Mouse (Mus musculus) G1E (cell line): ENCODE data around the gene Med27. TPM values are rescaled to one million over a fixed set of nuclear protein-coding genes. Genes with fewer than 3 reads are reported as not detected.

Experiments
- ATAC-seq: 2 replicates; pipeline ENCODE4 v1.8.0; 2016; ENCODE audit warnings: mild to moderate bottlenecking; ENCODE audit not compliant: insufficient number of reproducible peaks, poor library complexity, low FRiP score, severe bottlenecking; ENCODE audit errors: extremely low read depth
- DNase-seq: peaks from one replicate; pipeline ENCODE4 v3.0.0; 2012; ENCODE audit warnings: low spot score
- H3K27me3 ChIP-seq: 2 replicates; pipeline ENCODE4 v1.6.1; 2012; ENCODE audit warnings: mild to moderate bottlenecking, low read length, inconsistent platforms; ENCODE audit not compliant: insufficient read depth
- H3K36me3 ChIP-seq: replicated peaks from 2 replicates; pipeline ENCODE3; 2012; ENCODE audit warnings: mild to moderate bottlenecking, inconsistent platforms
- H3K4me1 ChIP-seq: 2 replicates; pipeline ENCODE4 v1.6.1; 2012; ENCODE audit warnings: low read depth, low read length, inconsistent platforms, mixed read lengths; ENCODE audit not compliant: insufficient read depth
- H3K4me3 ChIP-seq: 2 replicates; pipeline ENCODE4 v1.5.1; 2012; ENCODE audit warnings: low read depth, mild to moderate bottlenecking, inconsistent platforms, low read length, moderate library complexity, mixed read lengths
- H3K9me3 ChIP-seq: replicated peaks from 2 replicates; pipeline ENCODE4 v1.6.1; 2012; ENCODE audit warnings: inconsistent platforms
- CTCF ChIP-seq: IDR thresholded peaks from 2 replicates; pipeline ENCODE4 v1.5.1; 2012; ENCODE audit warnings: low read depth, low read length, inconsistent platforms, mixed read lengths
- GATA1 ChIP-seq: IDR thresholded peaks from 2 replicates; pipeline ENCODE4 v1.6.1; 2012; ENCODE audit warnings: borderline replicate concordance, low read length, inconsistent platforms, mixed read lengths
- GATA2 ChIP-seq: IDR thresholded peaks from 2 replicates; pipeline ENCODE4 v1.6.1; 2012; ENCODE audit warnings: low read depth, low read length, inconsistent platforms, borderline replicate concordance
- POLR2AphosphoS5 ChIP-seq: IDR thresholded peaks from 2 replicates; pipeline ENCODE4 v1.6.1; 2012; ENCODE audit warnings: low read depth, low read length, inconsistent platforms; ENCODE audit not compliant: insufficient replicate concordance
- TAL1 ChIP-seq: conservative IDR thresholded peaks from 2 replicates; pipeline ENCODE4 v1.6.1; 2012; ENCODE audit warnings: low read depth, low read length, inconsistent platforms, mixed read lengths
- polyA plus RNA-seq: library from polyadenylated mRNA; stranded (reverse); fragments of >175 nt; gene quantifications from 2 replicates; pipeline ENCODE4 v1.2.3, GENCODE M21; 2012
- total RNA-seq, 2 experiments: library from RNA; stranded (forward) in 1 of 2; stranded (reverse) in 1 of 2; fragments of 200-1000 nt in 1 of 2; fragments of >200 nt in 1 of 2; fragmentation: Nextera tagmentation in 1 of 2; gene quantifications; 2 replicates each; pipeline ENCODE4 v1.2.3; 2014 to 2017

The Med27 gene
- total and polyA plus RNA-seq, 3 experiments: 23.4 to 95.0 (median 58.1) TPM

- H3K36me3 ChIP-seq: peaks cover 43% of the 10 kb centered on the region
- peaks cover 53% of the 10 kb centered on the region for H3K4me1 ChIP-seq
- DNase-seq (peak; percentile 20), ATAC-seq (0 out of 2 replicates have a peak, but pooled peaks have one; percentile 34)
- no peaks in the 10 kb centered on the region for H3K27me3 ChIP-seq
- peak overlapping the region; percentile 27; the same call in 1 of the 2 replicates for H3K4me3 ChIP-seq
- H3K9me3 ChIP-seq: peaks cover 2% of the 10 kb centered on the region; the same call in 1 of the 2 replicates
- TF ChIP-seq GATA1 (no peak), TAL1 (0 out of 2 replicates have a peak, but pooled peaks have one; percentile 12)
These were observed 110.2 kb downstream of the Med27 start for GRCm38 (mm10) chr2:29456631-29457320.

DNA sequence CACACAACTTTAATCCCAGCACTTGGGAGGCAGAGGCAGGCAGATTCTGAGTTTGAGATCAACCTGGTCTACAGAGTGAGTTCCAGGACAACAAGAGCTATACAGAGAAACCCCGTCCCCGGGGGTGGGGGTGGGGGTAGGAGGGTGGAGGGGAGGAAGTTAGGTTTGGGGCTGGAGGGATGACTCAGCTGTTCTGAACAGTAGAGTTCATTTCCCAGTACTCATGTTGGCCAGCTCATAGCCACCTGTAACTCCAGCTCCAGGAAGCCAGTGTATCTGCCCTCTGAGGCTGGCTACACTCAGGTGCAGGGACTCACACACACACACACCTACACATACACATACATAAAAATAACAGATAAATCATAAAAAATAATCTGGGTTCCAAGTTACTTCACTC lies 111.1 kb downstream of the Med27 start:
- DNase-seq (peak; percentile 59), ATAC-seq (peak; percentile 45; the same call in 1 of the 2 replicates)
- Histone ChIP-seq H3K4me3 (no peak overlapping the region; the same call in 1 of the 2 replicates), H3K27me3 (no peaks in the 10 kb centered on the region), H3K9me3 (peaks cover 4% of the 10 kb centered on the region; the same call in 1 of the 2 replicates), H3K36me3 (peaks cover 46% of the 10 kb centered on the region), H3K4me1 (peaks cover 53% of the 10 kb centered on the region)
- no peak for TF ChIP-seq CTCF
- TF ChIP-seq GATA2: no peak
- no peak for TF ChIP-seq TAL1
- no peak for TF ChIP-seq POLR2AphosphoS5
- no peak for TF ChIP-seq GATA1

DNA sequence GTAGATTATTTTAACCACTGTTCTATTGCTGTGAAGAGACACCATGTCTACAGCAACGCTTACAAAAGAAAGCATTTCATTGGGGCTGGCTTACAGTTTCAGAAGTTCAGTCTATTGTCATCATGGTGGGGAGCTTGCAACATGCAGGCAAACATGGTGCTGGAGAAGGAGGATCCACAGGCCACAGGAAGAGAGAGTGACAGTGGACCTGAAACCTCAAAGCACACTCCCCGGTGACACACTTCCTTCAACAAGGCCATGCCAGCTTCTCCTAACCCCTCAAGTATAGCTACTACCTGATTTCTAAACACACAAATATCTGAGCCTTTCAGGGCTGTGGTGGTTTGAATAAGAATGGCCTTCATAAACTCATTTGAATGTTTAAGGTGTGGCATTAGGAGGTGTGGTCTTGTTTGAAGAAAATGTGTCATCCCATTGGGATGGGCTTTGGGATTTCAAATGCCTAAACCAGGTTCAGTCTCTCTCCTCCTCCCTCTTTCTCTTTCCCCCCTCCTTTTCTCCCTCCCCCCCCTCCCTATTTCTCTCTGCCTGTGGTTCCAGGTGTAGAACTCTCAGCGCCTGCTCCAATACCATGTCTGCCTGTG lies 111.8 kb downstream of the Med27 start:
- peaks cover 53% of the 10 kb centered on the region for H3K4me1 ChIP-seq
- DNase-seq: no peak

GRCm38 (mm10) chr2:29459648-29460047 lies 113.0 kb downstream of the Med27 start:
- H3K9me3 ChIP-seq: peaks cover 4% of the 10 kb centered on the region; the same call in 1 of the 2 replicates
- H3K4me1 ChIP-seq: peaks cover 46% of the 10 kb centered on the region
- DNase-seq: no peak
- no peak overlapping the region for H3K4me3 ChIP-seq
- TF ChIP-seq GATA1: no peak
- TF ChIP-seq TAL1: no peak
- TF ChIP-seq GATA2: no peak
- no peak for TF ChIP-seq POLR2AphosphoS5
- TF ChIP-seq CTCF: no peak
- no peaks in the 10 kb centered on the region for H3K27me3 ChIP-seq
- peaks cover 41% of the 10 kb centered on the region for H3K36me3 ChIP-seq
- no peak for ATAC-seq

More for the DNA sequence above, 111.8 kb downstream of the Med27 start:
- peaks cover 4% of the 10 kb centered on the region; the same call in 1 of the 2 replicates for H3K9me3 ChIP-seq
- H3K27me3 ChIP-seq: no peaks in the 10 kb centered on the region
- ATAC-seq: no peak
- no peak for TF ChIP-seq TAL1
- no peak for TF ChIP-seq GATA1
- TF ChIP-seq GATA2: no peak
- no peak for TF ChIP-seq CTCF
- no peak for TF ChIP-seq POLR2AphosphoS5
- peaks cover 52% of the 10 kb centered on the region for H3K36me3 ChIP-seq
- H3K4me3 ChIP-seq: no peak overlapping the region

- ATAC-seq: no peak
- DNase-seq: no peak
- peaks cover 39% of the 10 kb centered on the region for H3K36me3 ChIP-seq
- TF ChIP-seq GATA1 (no peak), GATA2 (no peak), TAL1 (no peak), POLR2AphosphoS5 (no peak), CTCF (no peak)
- H3K9me3 ChIP-seq: peaks cover 4% of the 10 kb centered on the region; the same call in 1 of the 2 replicates
- no peaks in the 10 kb centered on the region for H3K27me3 ChIP-seq
- peaks cover 36% of the 10 kb centered on the region for H3K4me1 ChIP-seq
- no peak overlapping the region for H3K4me3 ChIP-seq
These were observed 115.2 kb downstream of the Med27 start for GRCm38 (mm10) chr2:29461841-29462240.

- H3K36me3 ChIP-seq: peaks cover 39% of the 10 kb centered on the region
- no peak for TF ChIP-seq CTCF
- TF ChIP-seq TAL1: no peak
- no peak for TF ChIP-seq POLR2AphosphoS5
- no peak for TF ChIP-seq GATA1
- DNase-seq: no peak
- H3K27me3 ChIP-seq: no peaks in the 10 kb centered on the region
- peaks cover 4% of the 10 kb centered on the region; the same call in 1 of the 2 replicates for H3K9me3 ChIP-seq
- peaks cover 24% of the 10 kb centered on the region for H3K4me1 ChIP-seq
- no peak overlapping the region for H3K4me3 ChIP-seq
- no peak for ATAC-seq
These were observed 116.5 kb downstream of the Med27 start for GRCm38 (mm10) chr2:29463039-29463585.
